Mouse (Mus musculus) T-cell, adult 66 days (primary cell): ENCODE measurements around the gene Slc38a3. TPM values are rescaled to one million over a fixed set of nuclear protein-coding genes. Genes with fewer than 3 reads are reported as not detected.

ENCODE experiments used
- total RNA-seq, 2 experiments: library from RNA; stranded (reverse); gene quantifications; 3 replicates in 1 of 2; 4 replicates in 1 of 2; pipeline ENCODE4 v1.2.4; 2023

Gene Slc38a3
- total RNA-seq: not detected

DNA sequence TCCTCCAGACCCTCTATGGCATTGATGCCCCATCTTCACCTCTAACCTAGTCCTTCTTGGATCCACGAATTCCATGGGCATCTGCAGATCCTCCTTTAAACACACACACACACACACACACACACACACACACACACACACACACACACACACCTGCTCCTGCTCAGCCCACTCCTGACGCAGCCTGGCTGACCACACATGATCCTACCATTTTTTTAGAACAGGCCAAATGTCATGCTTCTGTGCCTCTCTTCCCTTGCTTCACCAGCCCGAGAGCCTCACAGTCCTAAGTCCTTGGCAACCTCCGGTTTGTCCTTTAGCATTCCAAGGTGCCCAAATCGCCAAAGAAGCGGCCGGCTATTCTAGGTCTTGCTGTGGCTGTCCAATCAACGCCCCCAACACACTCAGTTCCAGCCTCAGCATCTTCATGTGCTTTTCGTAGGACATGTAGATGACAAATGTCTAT, at the start of gene Slc38a3:
Slc38a3 (minus strand) TSS at position 51 of the 466 bp plus-strand sequence.

DNA sequence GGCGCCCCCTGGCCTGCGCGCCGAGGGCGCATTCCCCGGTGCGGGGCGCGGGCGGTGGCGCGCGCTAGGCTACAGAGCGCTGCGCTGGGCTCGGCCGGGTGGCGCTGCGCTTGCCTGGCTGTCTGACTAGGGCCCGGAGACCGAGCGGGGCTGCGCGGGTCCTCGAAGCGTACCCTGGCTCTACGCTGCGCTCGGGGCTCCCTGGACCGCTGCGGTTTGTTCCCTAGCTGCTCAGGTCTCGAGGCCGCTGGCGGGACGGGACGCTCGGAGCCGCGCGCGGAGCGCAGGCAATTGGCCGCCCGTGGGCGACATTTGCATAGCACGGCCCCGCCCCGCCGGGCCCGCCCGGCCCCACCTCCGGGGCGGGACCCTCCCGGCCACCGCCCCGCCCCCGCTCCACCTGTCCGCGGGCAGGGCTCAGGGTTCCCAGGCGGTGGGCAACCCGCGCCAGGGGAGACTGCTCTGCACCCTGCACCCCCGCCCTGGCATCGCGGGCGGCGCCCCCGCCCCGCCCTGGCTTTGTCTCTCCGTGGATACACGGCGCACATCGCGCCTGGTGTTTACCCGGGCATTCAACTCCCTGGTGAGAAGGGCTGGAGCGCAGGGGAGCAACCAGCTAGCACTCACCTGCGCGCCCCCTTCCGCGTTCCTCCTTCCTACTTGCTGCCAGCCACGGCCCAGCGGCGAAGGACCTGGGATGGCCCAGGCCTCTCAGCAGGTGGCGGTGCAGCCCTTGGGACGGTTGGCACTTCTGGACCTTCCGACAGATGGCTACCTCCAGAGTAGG, 40.6 kb upstream of the Slc38a3 start, which contains the start of gene Sema3f:
Sema3f (minus strand) TSS at position 779 of the 787 bp plus-strand sequence.

DNA sequence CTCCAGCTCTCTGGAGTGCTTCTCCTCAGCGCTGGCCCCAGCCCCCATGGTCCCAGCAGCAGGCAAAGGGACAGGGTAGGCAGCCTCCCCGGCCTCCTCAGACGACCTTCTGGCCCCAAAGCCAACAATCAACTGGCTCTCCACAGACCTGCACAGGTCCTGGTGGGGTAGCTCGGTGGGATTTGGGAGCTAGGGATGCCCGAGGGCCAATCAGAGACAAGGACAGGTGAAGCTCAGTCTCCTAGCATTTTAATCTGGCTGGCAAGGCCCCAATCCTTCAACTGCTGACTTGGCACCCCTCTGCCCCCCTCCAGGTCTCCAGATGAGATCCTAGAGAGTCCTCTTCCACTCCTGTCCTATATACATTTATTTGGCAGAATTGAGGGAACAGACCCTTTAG, 10.2 kb upstream of the Slc38a3 start, which contains the start of gene Gnat1:
Gnat1 (minus strand) TSS at position 212 of the 400 bp plus-strand sequence.

DNA sequence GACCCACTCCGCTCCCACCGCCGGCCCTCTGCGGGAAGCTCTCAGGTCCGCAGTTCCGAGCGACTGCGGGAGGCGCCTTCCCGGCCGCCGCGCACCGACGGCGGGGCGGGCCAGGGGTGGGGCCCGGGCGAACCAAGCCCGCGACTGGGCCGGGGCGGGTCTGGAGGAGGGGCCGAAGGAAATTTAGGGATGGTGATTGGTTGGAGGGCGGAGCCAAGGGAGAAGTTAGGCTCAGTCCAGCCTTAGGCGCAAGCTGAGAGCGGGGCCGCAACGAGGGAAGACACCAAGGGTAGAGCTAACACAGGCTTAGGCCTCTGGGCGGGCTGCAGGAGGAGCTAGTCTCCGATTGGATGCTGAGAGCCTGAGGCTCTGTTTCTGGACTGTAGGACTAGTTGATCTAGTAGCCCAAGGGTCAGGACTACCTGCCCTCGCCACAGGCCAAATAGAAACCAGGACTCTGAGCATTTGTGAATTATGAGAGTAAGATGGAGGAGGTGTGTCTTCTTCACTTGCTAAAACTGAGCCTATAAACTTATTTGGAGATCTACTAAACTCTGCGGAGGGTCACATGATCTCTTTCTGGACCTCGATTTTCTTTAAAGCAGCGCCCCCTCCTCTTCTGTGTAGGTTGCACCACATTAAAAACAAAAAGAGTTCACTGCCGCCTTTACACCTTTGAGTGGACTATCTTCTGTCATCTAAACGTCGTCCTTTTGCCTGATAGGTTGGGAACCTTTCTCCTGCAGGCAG, 33.9 kb downstream of the Slc38a3 start, which contains the start of gene Gnai2:
Gnai2 (minus strand) TSS at position 89 of the 750 bp plus-strand sequence.

DNA sequence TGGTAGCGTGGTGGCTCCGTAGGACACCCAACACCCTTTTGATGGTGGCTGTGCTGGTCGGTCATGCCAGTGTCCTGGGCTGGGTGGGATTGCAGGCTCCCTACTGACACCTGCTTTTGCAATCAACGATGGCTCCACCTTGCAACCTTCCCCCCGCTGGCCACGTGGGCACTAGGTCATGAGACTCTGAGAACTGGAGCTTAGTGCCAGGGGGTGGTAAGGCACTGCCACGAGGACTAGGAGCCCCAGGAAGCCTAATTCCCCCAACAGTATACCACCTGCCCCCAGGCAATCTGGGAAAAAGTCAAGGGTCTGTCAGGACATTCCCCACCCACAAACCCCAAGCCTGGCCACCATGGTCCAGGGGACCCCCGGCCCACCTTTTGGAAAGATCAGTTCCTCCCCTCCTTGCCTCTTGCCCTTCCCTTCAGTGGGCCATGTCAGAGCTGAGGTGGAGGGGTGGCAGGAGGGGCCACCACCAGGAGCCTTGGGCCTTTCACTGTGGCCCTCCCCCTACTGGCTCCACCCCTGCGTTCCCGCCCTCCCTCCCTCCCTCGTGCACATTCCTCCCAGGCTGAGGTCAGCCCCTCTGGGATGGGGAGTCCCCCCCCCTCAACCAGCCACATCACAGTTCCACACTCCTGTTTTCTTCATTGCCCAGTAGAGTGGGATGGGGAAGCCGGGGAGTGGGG, 60.4 kb downstream of the Slc38a3 start, which contains the start of gene Sema3b:
Sema3b (minus strand) TSS at position 489 of the 692 bp plus-strand sequence.

Other genes with a start within 250 kb of the Slc38a3 start
- 10 to 100 TPM; 33.5 to 34.2 TPM for gene Tmem115, start 135.6 kb downstream of the Slc38a3 start, total RNA-seq
- 10 to 100 TPM; 16.0 to 20.4 TPM for gene Cyb561d2, start 127.3 kb downstream of the Slc38a3 start, total RNA-seq
- gene Nprl2, start 127.3 kb downstream of the Slc38a3 start, total RNA-seq: 10 to 100 TPM; 27.7 to 32.8 TPM
- 1 to 10 TPM in 1 of 2 experiments, under 1 TPM in 1; 0.68 to 3.0 TPM for gene Zmynd10, start 122.2 kb downstream of the Slc38a3 start, total RNA-seq
- 10 to 100 TPM; 82.6 to 85.1 TPM for gene Rassf1, start 118.0 kb downstream of the Slc38a3 start, total RNA-seq
- 10 to 100 TPM; 22.7 to 28.4 TPM for gene Tusc2, start 106.3 kb downstream of the Slc38a3 start, total RNA-seq
- gene Hyal2, start 101.6 kb downstream of the Slc38a3 start, total RNA-seq: 1 to 10 TPM; 3.9 to 4.3 TPM
- gene Hyal1, start 92.6 kb downstream of the Slc38a3 start, total RNA-seq: 1 to 10 TPM; 1.9 to 2.2 TPM
- 10 to 100 TPM in 1 of 2 experiments, 1 to 10 TPM in 1; 9.4 to 14.8 TPM for gene Naa80, start 90.6 kb downstream of the Slc38a3 start, total RNA-seq
- 1 to 10 TPM; 1.5 to 3.7 TPM for gene Hyal3, start 88.7 kb downstream of the Slc38a3 start, total RNA-seq
- gene Ifrd2, start 81.9 kb downstream of the Slc38a3 start, total RNA-seq: 10 to 100 TPM; 24.5 to 35.8 TPM
- gene Sema3b, start 60.3 kb downstream of the Slc38a3 start, total RNA-seq: under 1 TPM in 1 of 2 experiments, not detected in 1; 0.23 TPM
- gene Gnai2, start 34.2 kb downstream of the Slc38a3 start, total RNA-seq: 100 to 1,000 TPM; 472 to 497 TPM
- gene Gnat1, start 10.2 kb upstream of the Slc38a3 start, total RNA-seq: 1 to 10 TPM; 1.3 to 2.2 TPM
- gene Sema3f, start 40.9 kb upstream of the Slc38a3 start, total RNA-seq: not detected
- gene Rbm5, start 101.5 kb upstream of the Slc38a3 start, total RNA-seq: 100 to 1,000 TPM; 261 to 285 TPM
- 100 to 1,000 TPM; 129 to 140 TPM for gene Rbm6, start 203.7 kb upstream of the Slc38a3 start, total RNA-seq
- gene Mon1a, start 218.6 kb upstream of the Slc38a3 start, total RNA-seq: 10 to 100 TPM; 17.0 to 19.9 TPM
- 1 to 10 TPM in 1 of 2 experiments, not detected in 1; 1.5 TPM for gene Mst1r, start 237.3 kb upstream of the Slc38a3 start, total RNA-seq